In genomic region chrX:41910981-41911380, GRCm38 (mm10) we compare ENCODE assay signal across 7 mouse cellular contexts. TPM values are rescaled to one million over a fixed set of nuclear protein-coding genes. Genes with fewer than 3 reads are reported as not detected.
DNase-seq lines count a peak whose midpoint lies in the region; ATAC-seq and TF ChIP-seq lines count a peak whose summit lies in the region.

No protein-coding gene starts in this region.

- H3K27ac ChIP-seq in ES-Bruce4 (ENCODE audit: insufficient read depth, low read length): no peak overlapping the region
- H3K27ac ChIP-seq in stomach, embryonic 14.5 days (ENCODE audit: low read length): peak overlapping the region; percentile 90; the same call in 1 of the 2 replicates

- TF ChIP-seq EP300 in ES-Bruce4 (IDR thresholded peaks at IDR 0.05; ENCODE audit: insufficient read depth, low read depth, low read length): no peak

- H3K4me3 ChIP-seq in ES-Bruce4 (ENCODE audit: low read depth, low read length): peak overlapping the region; percentile 97
- H3K4me3 ChIP-seq in stomach, embryonic 14.5 days (ENCODE audit: low read depth, low read length): peak overlapping the region; percentile 44

- peak; percentile 6 to 20 for DNase-seq in B cell, adult 2 months
- DNase-seq in cerebellum, adult 8-10 months: peak; percentile 17
- DNase-seq in forelimb bud, embryonic 11.5 days (ENCODE audit: low read depth, low spot score): peak; percentile 1
- DNase-seq in kidney, adult 18-20 months: peak; percentile 22
- peak; percentile 14 for DNase-seq in lung, postnatal 10 days

- TF ChIP-seq CTCF in ES-Bruce4 (IDR thresholded peaks at IDR 0.05; ENCODE audit: low read depth, low read length): no peak

- 16% methylated on average over 23 of the region's 24 CpGs for WGBS in stomach, embryonic 14.5 days

- 0 out of 2 replicates have a peak, but pooled peaks have one; percentile 23 for ATAC-seq in stomach, embryonic 14.5 days (ENCODE audit: insufficient number of reproducible peaks, insufficient read depth, low FRiP score, low read depth)

- no peaks in the 10 kb centered on the region for H3K36me3 ChIP-seq in ES-Bruce4 (ENCODE audit: control insufficient read depth, insufficient read depth, low read length, poor library complexity, severe bottlenecking)
- H3K36me3 ChIP-seq in stomach, embryonic 14.5 days (ENCODE audit: control insufficient read depth, insufficient read depth, low read length): no peaks in the 10 kb centered on the region

- no peak for TF ChIP-seq POLR2A in ES-Bruce4 (IDR thresholded peaks at IDR 0.05; ENCODE audit: insufficient read depth, low read length)

- H3K27me3 ChIP-seq in ES-Bruce4 (ENCODE audit: control insufficient read depth, insufficient read depth, low read length, poor library complexity, severe bottlenecking): no peaks in the 10 kb centered on the region
- H3K27me3 ChIP-seq in stomach, embryonic 14.5 days (ENCODE audit: control insufficient read depth, insufficient read depth, low read length): no peaks in the 10 kb centered on the region

- no peaks in the 10 kb centered on the region for H3K4me1 ChIP-seq in ES-Bruce4 (ENCODE audit: control insufficient read depth, insufficient read depth, low read length)
- H3K4me1 ChIP-seq in stomach, embryonic 14.5 days (ENCODE audit: control insufficient read depth, insufficient read depth, low read length): peaks cover 3% of the 10 kb centered on the region; the same call in 1 of the 2 replicates

- no peaks in the 10 kb centered on the region for H3K9me3 ChIP-seq in ES-Bruce4 (replicated peaks; ENCODE audit: control insufficient read depth, insufficient read depth, low read length, poor library complexity, severe bottlenecking)
- H3K9me3 ChIP-seq in stomach, embryonic 14.5 days (ENCODE audit: control insufficient read depth, low read depth, low read length): no peaks in the 10 kb centered on the region

- peak overlapping the region; percentile 51 for H3K4me2 ChIP-seq in stomach, embryonic 14.5 days (replicated peaks; ENCODE audit: low read depth, low read length)

- peak overlapping the region; percentile 96 for H3K9ac ChIP-seq in ES-Bruce4 (ENCODE audit: low read depth, poor library complexity, severe bottlenecking)
- H3K9ac ChIP-seq in stomach, embryonic 14.5 days (replicated peaks; ENCODE audit: low read depth, low read length): peak overlapping the region; percentile 40

RNA-seq across cellular contexts. Expression of gene Thoc2, which starts 9.5 kb away (rescaled TPM):
- polyA plus RNA-seq in ES-Bruce4 (2011; ENCODE audit: insufficient read depth, insufficient read length, low read depth, missing spikeins): 116 and 128 TPM in 2 replicates
- polyA plus RNA-seq in stomach, embryonic 14.5 days (2014; fragmentation: Nextera tagmentation; extraction: Ambion mirVana): 110 and 111 TPM in 2 replicates
